Mouse (Mus musculus): ENCODE measurements around the gene Mov10.

The Mov10 gene

GRCm38 (mm10) chr3:104811752-104812151 is 6.6 kb downstream of the Mov10 start:
- in situ Hi-C loops (cut with MboI; ENCODE audit: low sequenced_read_pairs): no loop called here

GRCm38 (mm10) chr3:104805539-104805938 is 12.8 kb downstream of the Mov10 start:
- in situ Hi-C loops (cut with MboI; ENCODE audit: low sequenced_read_pairs): no loop called here

GRCm38 (mm10) chr3:104804312-104804711 is 14.1 kb downstream of the Mov10 start:
- in situ Hi-C loops (cut with MboI; ENCODE audit: low sequenced_read_pairs): no loop called here

GRCm38 (mm10) chr3:104801481-104801880 is 16.9 kb downstream of the Mov10 start:
- in situ Hi-C loops (cut with MboI; ENCODE audit: low sequenced_read_pairs): no loop called here

GRCm38 (mm10) chr3:104800681-104801080 is 17.7 kb downstream of the Mov10 start:
- in situ Hi-C loops (cut with MboI; ENCODE audit: low sequenced_read_pairs): no loop called here

- in situ Hi-C loops (cut with MboI; ENCODE audit: low sequenced_read_pairs): no loop called here
Measured at GRCm38 (mm10) chr3:104796430-104797082, 21.8 kb downstream of the Mov10 start.

GRCm38 (mm10) chr3:104795661-104796340 is 22.6 kb downstream of the Mov10 start:
- in situ Hi-C loops (cut with MboI; ENCODE audit: low sequenced_read_pairs): no loop called here

GRCm38 (mm10) chr3:104794953-104795470 is 23.4 kb downstream of the Mov10 start:
- in situ Hi-C loops (cut with MboI; ENCODE audit: low sequenced_read_pairs): no loop called here

- in situ Hi-C loops (cut with MboI; ENCODE audit: low sequenced_read_pairs): no loop called here
Measured at GRCm38 (mm10) chr3:104793871-104794828, 24.2 kb downstream of the Mov10 start.

GRCm38 (mm10) chr3:104792360-104793270 is 25.7 kb downstream of the Mov10 start:
- in situ Hi-C loops (cut with MboI; ENCODE audit: low sequenced_read_pairs): no loop called here

GRCm38 (mm10) chr3:104791671-104792070 is 26.7 kb downstream of the Mov10 start:
- in situ Hi-C loops (cut with MboI; ENCODE audit: low sequenced_read_pairs): no loop called here

- in situ Hi-C loops (cut with MboI; ENCODE audit: low sequenced_read_pairs): no loop called here
Measured at GRCm38 (mm10) chr3:104791017-104791416, 27.3 kb downstream of the Mov10 start.

- in situ Hi-C loops (cut with MboI; ENCODE audit: low sequenced_read_pairs): no loop called here
Measured at GRCm38 (mm10) chr3:104790401-104790937, 27.9 kb downstream of the Mov10 start.

GRCm38 (mm10) chr3:104789822-104790221 is 28.5 kb downstream of the Mov10 start:
- in situ Hi-C loops (cut with MboI; ENCODE audit: low sequenced_read_pairs): no loop called here

GRCm38 (mm10) chr3:104789312-104789605 is 29.1 kb downstream of the Mov10 start:
- in situ Hi-C loops (cut with MboI; ENCODE audit: low sequenced_read_pairs): no loop called here

GRCm38 (mm10) chr3:104788561-104789311 is 29.6 kb downstream of the Mov10 start:
- in situ Hi-C loops (cut with MboI; ENCODE audit: low sequenced_read_pairs): no loop called here

- in situ Hi-C loops (cut with MboI; ENCODE audit: low sequenced_read_pairs): no loop called here
Measured at GRCm38 (mm10) chr3:104788075-104788474, 30.3 kb downstream of the Mov10 start, which contains the start of gene Rhoc. Gene Rhoc (plus strand): TSS chr3:104788375.

- in situ Hi-C loops (cut with MboI; ENCODE audit: low sequenced_read_pairs): no loop called here
Measured at GRCm38 (mm10) chr3:104785284-104785683, 33.1 kb downstream of the Mov10 start.

- in situ Hi-C loops (cut with MboI; ENCODE audit: low sequenced_read_pairs): no loop called here
Measured at GRCm38 (mm10) chr3:104783971-104784500, 34.3 kb downstream of the Mov10 start.

All from CH12F3 (cell line).